Mouse (Mus musculus) ovary, postnatal 36 days (tissue): ENCODE results near the gene Olfr146.

Experiments used
- DNase-seq: peaks from one replicate; pipeline ENCODE4 v3.0.0; 2022; ENCODE audit warnings: low spot score, mixed read lengths

Gene Olfr146

DNA sequence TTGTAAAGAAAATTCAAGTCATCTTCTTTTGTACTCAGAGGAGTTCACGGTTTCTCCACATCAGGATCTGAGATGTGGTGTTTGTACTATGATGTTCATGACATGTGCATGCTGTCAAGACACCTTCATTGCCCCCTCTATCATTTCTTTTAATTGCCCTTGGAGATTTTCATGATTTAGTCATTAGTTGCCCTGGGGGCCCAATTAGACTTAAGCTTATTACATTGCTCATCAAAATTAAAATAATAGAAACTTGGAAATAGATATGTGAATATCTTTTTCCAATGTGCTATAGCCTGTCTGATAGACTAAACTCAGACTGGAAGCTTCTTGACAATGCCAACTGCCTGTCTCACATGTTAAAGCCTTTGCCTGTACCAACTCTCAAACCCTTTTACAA, at the start of gene Olfr146:
Gene Olfr146, minus strand, starts transcription at position 101 of the 400 bp plus-strand sequence.
- no peak for DNase-seq

DNA sequence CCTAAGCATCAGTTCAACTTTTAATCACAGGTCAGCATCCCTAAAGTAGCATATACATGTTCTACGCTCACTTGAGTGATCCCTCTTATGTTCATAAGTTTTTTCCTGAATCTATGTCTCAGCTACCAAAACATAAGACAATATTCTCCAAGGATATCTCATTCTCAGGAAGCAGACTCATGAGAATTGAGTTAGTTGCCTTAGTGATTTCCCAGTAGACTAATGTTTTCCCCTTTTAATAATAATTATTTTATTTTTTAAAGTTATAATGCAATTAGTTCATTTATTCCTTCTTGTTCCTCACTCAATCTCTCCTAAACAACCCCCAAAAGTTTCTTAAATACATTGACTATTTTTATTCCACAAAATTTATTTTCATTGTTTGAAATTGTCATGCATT, 41.7 kb upstream of the Olfr146 start, which contains the start of gene Olfr937:
Gene Olfr937, minus strand, starts transcription at position 101 of the 400 bp plus-strand sequence.
- DNase-seq, result no peak

GRCm38 (mm10) chr9:38999583-38999982, 23.6 kb downstream of the Olfr146 start, which contains the start of gene Olfr935:
Gene Olfr935, minus strand, starts transcription at chr9:38999683.
- DNase-seq, result no peak

- no peak for DNase-seq
These were observed 35.0 kb downstream of the Olfr146 start, which contains the start of gene Olfr934 for GRCm38 (mm10) chr9:38988215-38988614. Gene Olfr934, minus strand, starts transcription at chr9:38988315.

DNA sequence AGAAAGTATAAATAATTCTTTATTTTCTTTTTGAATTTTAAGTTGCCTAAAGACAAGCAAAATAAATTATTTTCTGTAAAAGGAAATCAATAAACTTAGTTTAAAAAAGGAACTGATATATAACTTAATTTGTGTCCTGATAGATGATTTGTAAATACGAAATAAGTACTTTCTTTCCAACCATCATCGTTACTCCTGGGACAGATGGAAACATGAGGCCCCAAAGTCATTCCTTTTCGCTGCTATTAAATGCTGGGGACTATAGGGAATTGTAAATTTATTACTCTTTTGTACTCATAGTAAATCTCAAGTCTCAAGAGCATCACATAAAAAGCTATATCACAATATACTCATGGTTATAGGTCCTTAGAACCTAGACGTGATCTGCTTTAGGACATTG, 51.2 kb downstream of the Olfr146 start, which contains the start of gene Olfr933:
Gene Olfr933, plus strand, starts transcription at position 301 of the 400 bp plus-strand sequence.
- DNase-seq, result no peak
